Mouse (Mus musculus) adrenal gland, adult 2 months (tissue): Measurements from ENCODE around the gene Cdc42bpa. TPM values are rescaled to one million over a fixed set of nuclear protein-coding genes. Genes with fewer than 3 reads are reported as not detected.
"Not testable (repeated sequence)": the region's sequence is repeated elsewhere in the genome, so short reads cannot be mapped to it uniquely, and the experiment has no call there.

ENCODE experiments used
- DNase-seq: peaks from one replicate; pipeline ENCODE4 v3.0.0; 2021
- polyA plus RNA-seq: library from polyadenylated mRNA; depleted of rRNA; stranded (reverse); fragments of >200 nt; gene quantifications from 2 replicates; pipeline ENCODE4 v1.2.3, GENCODE M21; 2012
- total RNA-seq, 2 experiments: library from RNA; stranded (reverse); gene quantifications; 2 replicates each; pipeline ENCODE4 v1.2.3; 2021

The Cdc42bpa gene
- total and polyA plus RNA-seq, 3 experiments: 17.8 to 51.4 (median 43.4) TPM

DNA sequence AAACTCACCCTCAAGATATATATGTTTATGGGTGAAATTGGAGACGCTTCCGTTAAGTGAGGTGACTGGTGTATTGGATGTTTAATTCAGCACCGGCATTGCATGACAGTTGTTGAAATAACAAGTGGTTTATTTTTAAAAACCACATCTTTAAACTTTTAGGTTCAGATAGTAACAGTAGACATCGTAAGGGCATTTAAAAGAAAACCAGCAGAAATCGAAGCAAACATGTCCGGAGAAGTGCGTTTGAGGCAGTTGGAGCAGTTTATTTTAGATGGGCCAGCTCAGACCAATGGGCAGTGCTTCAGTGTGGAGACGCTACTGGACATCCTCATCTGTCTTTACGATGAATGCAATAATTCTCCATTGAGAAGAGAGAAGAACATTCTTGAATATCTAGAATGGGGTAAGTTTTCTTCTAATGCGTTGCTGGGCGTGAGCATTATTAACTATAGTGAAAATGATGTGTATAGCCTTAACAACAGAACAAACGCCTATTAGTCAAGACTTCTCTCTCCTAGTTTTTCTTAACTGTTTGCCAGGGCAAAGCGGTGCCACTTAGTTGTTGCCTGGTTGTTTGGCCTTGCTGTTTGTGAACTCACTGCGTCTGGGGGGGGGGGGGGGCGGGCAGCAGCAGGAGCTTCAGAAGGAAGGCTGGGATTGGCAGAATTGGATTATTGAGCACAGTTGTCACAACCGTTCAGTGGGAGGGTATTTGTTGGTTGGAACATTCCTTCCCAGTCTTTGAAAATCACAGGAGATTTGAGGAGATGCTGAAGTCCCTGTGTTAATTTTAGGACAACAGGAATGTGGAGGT lies 818 bp downstream of the Cdc42bpa start:
- peak; percentile 32 for DNase-seq

DNA sequence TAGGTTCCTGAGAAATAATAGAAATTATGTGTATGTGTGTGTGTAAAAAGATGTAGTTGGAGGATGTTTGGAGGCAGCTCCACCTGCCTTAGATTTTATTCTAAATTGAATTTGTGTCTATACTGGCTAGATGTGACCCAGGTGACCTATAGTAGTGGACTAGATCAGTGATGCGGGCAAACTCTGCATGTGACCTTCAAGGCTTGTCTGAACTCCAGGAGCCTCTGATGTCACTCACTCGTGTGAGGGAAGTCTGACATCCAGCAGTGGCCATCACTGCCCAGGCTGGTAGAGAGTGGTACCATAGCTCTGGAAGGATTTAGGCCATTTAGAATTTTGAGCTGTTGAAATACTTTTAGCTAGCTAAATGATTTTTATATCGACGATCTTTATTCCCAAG lies 1.5 kb downstream of the Cdc42bpa start:
- peak; percentile 33 for DNase-seq

DNA sequence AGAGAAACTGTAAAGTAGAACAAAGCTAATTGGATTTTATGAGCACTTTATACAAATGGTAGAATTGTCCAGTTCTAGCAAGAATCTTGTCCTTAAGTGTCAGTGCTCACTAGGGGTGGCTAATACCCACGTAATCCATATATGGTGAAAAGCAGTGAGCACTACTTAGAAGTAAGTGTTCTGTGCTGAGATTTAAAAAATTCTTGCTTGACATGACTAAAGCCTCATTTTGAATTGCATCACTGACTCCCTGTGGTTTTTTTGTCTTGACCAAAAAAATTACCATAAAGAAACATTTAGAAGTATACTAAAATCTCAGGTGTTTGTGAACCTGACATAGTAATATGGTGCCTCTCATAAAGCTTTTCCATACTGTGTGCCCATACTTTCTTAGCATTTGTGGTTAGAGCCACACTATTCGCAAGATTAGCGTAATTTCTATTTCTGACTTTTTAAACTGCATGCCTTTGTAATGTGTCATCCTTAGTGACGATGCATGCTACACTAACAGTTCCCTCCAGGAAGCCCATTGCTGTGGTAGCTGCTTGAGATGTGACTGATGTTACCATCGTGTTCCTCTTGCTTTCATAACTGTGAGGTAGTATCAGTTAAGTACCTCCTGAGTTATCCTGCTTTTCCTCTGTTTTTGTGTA lies 9.6 kb downstream of the Cdc42bpa start:
- no peak for DNase-seq

DNA sequence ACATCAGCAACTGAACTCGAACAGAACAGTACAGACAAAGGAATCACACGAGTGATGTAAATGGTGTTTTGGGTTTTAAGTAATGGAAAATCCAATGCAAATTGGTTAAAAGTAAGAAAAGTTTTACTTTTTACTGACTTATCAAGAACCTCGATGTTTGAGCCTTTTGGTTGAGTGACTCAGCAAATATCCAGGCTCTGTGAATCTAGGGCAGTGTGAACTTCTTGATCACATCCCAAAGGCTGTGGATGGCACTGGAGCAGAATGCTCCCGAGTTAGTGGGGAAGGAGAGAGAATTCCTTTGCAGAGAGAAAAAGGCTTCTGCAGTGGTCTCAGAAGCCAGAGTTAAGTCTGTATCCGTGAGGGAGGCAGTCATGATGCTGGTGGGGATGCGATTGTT lies 14.7 kb downstream of the Cdc42bpa start:
- DNase-seq: no peak

DNA sequence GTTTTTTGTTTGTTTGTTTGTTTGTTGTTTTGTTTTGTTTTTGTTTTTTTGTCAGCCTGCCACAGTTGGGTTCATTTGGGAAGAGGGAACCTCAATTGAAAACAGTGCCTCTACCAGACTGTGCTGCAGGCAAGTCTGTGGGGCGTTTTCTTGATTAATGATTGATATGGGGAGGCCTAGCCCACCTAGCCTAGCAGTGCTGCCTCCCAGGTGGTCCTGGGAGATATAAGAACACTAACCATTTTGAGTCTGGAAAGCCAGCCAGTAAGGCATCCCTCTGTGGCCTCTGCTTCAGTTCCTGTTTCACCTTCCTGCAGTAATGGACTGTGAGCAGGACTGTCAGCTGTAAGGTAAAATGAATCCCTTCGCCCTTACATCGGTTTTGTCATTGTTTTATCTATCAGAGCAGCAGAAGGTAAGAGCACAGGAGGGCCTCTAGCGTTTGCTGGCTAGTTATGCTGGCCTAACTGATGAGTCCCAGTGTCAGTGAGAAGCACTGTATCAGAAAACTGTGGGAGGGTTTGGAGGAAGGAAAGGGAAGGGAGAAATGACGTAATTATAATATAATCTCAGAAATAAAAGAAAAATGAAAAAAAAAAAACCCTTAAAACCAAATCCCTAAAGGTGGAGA lies 15.5 kb downstream of the Cdc42bpa start:
- DNase-seq: no peak

DNA sequence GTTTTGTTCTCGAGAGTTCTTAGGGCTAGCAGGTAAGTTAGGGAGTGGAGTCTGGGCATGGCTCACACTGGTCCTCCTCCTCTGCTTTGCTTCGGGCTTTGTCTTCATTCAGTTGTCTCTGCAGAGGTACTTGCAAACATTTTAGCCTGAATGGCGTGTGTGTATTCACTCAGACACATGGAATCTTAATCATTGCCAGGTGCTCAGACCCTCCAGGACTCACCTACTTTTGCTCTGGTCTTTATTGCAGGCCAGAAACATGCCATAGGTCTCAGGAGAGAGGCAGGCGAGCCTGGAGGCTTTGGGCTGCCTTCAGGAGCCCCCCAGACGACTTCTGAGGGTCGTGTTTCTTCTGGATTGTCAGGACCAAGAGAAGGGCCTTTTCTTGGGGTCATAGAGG lies 17.2 kb downstream of the Cdc42bpa start:
- DNase-seq: no peak

DNA sequence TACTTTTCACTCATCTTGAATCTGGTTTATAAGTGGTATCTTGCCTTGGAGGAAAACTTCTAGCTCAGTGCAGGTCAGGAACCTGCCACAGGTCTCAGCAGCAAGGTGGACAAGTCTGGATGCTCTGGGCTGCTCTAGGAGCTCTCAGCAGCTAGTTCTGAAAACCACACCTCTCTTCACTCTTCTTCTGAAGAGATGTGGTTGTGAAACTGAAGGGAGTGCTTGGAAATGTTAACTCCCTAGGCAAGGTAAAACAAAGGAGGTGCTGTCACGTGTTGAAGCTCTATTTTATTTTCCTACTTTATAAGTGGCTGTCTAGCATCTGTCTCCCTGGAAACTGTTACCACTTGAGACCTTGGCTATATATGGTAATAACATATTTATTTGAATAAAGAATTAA lies 18.5 kb downstream of the Cdc42bpa start:
- DNase-seq: no peak

DNA sequence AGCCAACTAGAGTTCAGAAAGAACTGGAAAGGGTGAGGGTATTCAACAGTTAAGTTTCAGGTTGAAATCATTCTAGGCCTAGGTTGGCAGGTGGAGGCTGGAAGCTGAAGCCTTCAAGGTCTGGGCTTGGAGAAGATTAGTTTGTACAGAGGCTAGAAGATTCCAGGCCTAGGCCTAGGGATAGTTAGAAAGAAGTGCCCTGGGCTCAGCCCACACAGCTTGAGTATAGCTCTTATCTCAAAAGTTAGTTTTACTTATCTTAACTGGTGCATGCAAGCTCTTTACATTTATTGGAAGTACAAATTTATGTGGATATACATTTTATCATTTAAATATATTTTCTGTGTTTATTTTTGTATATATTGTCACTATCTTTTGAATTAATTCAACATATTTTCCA lies 21.4 kb downstream of the Cdc42bpa start:
- no peak for DNase-seq

DNA sequence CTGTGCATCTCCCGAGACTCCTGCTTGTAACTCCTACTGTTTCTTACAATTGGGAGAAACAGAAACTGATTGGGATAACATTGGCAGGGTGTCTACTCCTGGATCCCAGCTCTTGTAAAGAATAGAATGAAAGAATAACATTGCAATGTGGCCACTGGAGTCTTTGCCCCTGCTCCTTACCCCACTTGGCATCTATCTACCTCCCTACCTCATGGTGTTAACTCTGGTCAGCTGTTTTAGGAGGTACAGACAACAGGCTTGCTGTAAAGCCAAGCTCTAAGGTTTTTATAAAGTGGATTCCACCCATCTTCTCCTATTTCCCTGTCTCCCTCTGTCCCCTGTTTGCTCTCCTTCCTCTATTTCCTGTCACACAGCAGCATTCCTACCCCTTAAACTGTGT lies 21.9 kb downstream of the Cdc42bpa start:
- DNase-seq: peak; percentile 14

DNA sequence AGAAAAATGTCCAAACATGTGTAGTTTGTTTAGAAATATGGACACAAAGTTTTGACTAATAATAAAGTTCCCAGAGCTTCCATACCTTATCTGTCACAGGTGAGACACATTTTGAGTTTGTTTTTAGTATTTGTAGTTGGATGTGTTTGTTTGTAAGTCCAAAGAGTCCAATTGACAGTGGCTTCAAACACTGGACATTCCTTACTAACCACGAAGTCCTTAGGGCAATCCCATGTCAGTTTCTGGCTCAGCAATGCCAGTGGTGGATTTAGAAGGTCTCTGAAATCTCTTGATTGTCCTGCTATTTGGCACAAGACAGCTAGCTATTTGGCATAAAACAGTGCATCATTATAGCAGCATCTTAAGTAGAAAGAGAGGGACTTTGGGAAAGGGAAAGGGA lies 22.7 kb downstream of the Cdc42bpa start:
- no peak for DNase-seq

DNA sequence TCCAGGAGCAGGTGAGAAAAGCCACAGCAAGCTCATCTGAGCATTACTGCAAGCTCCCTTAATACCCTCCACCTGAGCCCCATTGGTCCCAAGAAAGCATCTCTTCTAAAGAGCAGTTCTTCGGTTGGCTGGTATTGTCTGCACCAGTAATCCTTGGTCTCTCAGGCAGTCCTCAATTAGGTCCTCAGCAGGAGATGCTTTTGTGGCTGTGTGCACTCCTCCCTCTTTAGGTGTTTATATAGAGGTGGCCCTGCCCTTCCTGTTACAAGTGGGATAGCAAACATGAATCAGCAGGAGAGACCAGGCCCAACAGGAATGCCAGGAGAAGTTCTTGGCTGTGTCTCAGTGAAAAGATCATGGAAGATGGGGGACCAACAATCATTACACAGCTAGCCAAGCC lies 23.9 kb downstream of the Cdc42bpa start:
- no peak for DNase-seq

DNA sequence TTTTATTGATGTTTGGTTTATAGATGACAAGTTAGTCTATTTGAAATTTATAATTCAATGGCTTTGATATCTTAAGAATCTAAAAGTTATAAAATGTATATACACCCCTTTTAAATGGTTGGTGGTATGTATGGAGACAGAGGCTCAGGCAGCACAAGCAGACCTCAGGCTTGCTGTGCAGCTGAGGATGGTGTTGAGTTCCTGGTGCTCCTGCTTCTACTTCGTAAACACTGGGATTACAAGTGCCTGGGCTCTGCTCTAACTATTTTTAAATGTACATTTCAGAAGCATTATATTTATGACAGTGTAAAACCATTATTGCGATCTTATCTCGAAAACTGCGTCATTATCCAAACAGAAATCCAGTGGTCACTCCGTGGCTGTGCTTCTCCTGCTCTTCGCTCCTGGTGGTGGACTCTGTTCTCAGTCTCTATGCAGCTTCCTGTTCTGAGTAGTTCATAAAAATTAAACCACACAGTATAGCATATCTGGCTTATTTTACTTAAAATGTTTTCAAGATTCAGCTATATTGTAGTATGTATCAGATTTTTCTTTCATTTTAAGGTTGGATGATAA lies 31.5 kb downstream of the Cdc42bpa start:
- no peak for DNase-seq

DNA sequence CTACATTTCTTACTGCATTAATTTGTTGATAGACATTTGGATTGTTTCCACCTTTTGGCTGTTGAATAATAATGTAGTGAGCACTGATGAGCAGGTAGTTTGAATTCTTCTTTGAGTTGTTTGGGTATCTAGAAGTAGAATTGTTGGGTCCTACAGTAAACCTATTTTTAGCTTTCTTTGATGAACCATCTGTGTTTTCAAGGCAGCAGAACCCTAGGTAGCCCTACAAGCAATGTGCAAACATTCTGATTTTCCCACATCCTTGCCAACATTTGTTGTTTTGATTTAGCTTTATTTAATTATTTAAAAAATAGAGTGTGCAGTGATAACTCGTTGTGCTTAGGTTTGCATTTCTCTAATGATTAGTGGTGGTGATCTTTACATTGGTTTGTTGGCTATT lies 32.0 kb downstream of the Cdc42bpa start:
- DNase-seq: no peak

DNA sequence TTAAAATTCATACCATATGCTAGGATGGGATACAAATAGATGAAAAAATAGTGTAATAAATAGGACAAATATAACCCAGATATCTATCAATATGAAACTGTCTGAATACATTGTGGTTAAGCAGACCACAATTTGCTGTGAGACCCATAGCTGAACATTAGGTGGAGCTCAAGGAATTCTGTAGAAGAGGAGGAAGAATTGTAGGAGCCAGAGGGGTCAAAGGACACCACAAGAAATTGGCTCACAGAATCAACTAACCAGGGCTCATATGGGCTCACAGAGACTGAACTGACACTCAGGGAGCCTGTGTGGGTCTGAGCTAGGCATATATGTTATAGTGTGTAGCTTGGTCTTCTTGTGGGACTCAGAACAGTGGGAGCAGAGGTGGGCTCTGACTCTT lies 47.8 kb downstream of the Cdc42bpa start:
- no peak for DNase-seq

DNA sequence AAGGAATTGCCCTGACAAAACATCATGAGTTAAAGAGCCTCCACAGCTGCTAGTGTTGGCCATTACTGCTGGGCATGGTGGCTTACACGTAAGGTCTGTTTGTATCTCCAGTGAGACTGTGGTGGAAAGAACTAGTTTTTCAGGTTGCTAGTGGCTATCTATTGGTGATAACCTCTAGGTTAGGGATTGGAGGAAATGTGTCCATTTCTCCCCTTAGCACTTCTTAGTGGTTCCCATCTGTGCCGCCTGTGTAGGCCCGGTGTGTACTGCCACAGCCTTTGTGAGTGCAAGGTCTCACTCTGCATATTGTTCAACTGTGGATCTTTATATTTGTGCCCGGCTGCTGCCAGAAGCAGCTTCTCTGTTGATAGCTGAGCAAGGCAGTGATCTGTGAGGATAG lies 53.2 kb downstream of the Cdc42bpa start:
- no peak for DNase-seq

DNA sequence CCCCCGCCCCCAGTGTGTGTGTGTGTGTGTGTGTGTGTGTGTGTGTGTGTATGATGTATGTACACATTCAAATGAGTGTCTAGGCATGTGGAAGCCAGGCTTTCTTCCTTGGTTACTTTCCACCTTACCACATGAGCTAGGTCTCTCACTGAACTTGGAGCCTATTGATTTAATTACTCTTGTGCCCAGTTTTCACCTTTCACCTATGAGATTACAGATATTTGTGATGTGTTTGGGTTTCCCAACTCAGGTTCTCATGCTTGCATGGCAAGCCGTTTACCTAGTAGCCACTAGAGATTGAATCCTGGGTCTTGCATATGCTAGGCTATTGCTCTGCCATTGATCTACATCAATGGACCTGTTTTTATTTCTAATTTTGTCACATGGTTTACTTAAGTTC lies 57.9 kb downstream of the Cdc42bpa start:
- DNase-seq: no peak

DNA sequence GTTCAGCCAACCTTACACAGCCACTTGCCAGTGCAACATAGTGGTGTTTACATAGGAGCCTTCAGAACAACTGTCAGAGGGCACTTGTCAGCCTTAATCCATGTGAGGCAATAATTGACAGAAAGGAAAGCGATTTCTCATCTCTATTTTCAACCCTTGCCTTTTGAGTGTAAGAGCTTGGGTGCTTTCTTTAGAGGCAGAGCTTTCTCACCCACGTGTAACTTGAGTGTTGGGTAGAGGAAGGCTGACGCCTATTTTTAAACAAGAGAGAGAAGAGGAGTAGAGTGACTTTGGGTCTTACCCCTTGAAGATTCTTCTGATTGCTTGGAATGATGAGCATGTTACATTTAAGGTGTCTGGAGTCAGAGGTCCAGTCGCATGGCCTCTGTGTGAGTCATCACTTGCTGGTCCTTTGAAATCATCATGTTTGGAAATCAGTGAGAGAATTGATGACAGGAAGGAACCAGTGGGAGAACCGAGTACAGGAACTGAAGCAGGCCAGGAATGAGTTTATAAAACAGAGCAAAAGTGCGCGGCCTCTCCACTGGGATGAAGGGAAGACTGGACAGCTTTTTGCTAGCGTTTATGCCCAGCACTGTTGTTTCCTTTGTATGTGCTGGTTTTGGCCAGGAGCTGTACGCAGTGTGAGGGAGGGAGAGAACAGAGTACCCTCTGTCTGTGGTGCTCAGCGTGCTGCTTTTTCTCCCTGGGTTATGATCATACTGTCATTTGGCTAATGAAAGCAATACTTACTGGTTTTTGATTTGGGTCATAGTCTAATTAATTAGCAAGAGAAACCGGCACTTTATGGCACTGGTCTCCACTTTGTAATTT lies 61.4 kb downstream of the Cdc42bpa start:
- DNase-seq: peak; percentile 25

DNA sequence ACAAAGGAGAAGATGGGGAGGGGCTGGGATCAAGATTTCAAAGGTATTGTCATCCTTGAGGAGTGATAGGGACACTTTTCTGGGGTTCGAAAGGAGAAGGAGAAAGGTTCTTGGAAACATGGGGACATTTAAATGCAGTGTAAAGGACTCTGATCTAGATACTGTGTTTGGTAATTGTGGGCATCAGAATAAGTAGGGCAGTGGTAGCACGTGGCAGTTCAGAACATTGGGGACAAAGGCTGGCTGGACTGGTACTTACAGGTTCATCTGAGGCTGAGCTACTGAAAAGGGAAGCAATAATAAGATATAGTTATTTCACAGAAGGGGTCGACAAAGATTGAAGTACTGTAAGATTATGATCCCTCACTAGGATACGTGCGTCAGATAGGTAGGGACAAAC lies 63.2 kb downstream of the Cdc42bpa start:
- no peak for DNase-seq

DNA sequence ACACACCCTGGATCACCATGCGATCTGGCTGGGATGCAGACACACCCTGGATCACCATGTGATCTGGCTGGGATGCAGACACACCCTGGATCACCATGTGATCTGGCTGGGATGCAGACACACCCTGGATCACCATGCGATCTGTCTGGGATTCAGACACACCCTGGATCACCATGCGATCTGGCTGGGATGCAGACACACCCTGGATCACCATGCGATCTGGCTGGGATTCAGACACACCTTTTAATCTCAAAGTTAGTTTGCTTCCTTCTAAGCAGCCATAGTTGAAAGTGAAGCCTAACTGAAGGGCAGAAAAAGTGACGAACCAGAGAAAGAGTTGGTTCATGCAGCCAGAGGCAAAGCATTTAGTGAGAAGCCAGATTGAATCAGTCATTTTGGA lies 69.6 kb downstream of the Cdc42bpa start:
- DNase-seq: not testable (repeated sequence)

DNA sequence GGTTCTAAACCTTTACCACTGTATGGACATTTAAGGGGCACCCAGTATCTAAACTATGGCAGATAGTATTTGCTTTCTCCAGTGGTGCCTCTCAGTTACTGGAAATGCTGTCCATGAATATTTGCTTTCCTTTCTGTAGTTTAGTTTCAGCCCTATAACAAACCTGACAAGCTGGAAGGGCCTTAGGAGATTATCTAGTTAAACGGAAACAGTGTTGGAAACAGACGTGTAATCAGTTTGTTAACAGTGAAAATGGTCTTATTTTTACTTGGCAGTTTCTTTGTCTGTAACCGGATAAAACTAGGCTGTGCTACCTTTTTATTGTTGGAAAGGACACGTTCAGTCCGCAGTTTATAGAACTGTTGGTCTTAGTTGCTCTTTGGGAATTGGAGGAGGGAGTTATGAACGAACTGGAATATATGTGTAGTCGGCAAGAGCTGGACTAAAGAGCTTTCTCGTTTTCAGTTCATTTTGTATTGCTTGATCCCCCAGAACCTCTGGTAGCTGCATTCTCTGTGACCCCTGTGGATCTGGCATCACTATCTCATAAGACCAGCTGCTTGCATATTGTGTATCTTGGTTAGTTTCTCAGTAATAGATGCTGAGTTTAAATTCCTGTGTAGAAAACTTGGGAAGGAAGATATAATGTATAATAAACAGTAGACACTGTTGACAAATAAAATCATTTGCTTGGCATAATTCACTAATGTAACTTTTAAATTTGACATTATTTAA lies 70.5 kb downstream of the Cdc42bpa start:
- no peak for DNase-seq
